Mouse (Mus musculus) small intestine, adult 2 months (tissue): ENCODE data around the gene Rasl2-9. TPM values are rescaled to one million over a fixed set of nuclear protein-coding genes. Genes with fewer than 3 reads are reported as not detected.

ENCODE experiments used
- H3K27ac ChIP-seq: fragments of 200-500 bp; 2 replicates; pipeline ENCODE4 v1.5.1; 2012; ENCODE audit warnings: low read depth, low read length, control low read depth, inconsistent platforms; ENCODE audit not compliant: insufficient read depth
- H3K27me3 ChIP-seq: fragments of 200-500 bp; 2 replicates; pipeline ENCODE4 v1.6.1; 2012; ENCODE audit warnings: mild to moderate bottlenecking, moderate library complexity, low read length, inconsistent platforms; ENCODE audit not compliant: control insufficient read depth, insufficient read depth
- H3K36me3 ChIP-seq: fragments of 200-500 bp; 2 replicates; pipeline ENCODE4 v1.6.1; 2012; ENCODE audit warnings: mild to moderate bottlenecking, low read length, control low read depth, inconsistent platforms; ENCODE audit not compliant: control insufficient read depth, insufficient read depth
- H3K4me1 ChIP-seq: fragments of 200-500 bp; 2 replicates; pipeline ENCODE4 v1.6.1; 2012; ENCODE audit warnings: low read length, inconsistent platforms, mixed read lengths; ENCODE audit not compliant: control insufficient read depth, insufficient read depth, insufficient read length
- H3K4me3 ChIP-seq: fragments of 200-500 bp; 2 replicates; pipeline ENCODE4 v1.5.1; 2012; ENCODE audit warnings: low read depth, mild to moderate bottlenecking, control low read depth, inconsistent platforms, low read length, moderate library complexity
- CTCF ChIP-seq: fragments of 200-500 bp; IDR thresholded peaks from 2 replicates; pipeline ENCODE4 v1.5.1; 2012; ENCODE audit warnings: low read depth, mild to moderate bottlenecking, control low read depth, inconsistent platforms, low read length, moderate library complexity, mixed read lengths; ENCODE audit not compliant: insufficient replicate concordance, insufficient read length; ENCODE audit errors: extremely low read depth
- POLR2A ChIP-seq: fragments of 200-500 bp; IDR thresholded peaks from 2 replicates; pipeline ENCODE4 v1.6.1; 2012; ENCODE audit warnings: low read depth, mild to moderate bottlenecking, control low read depth, inconsistent platforms, low read length, moderate library complexity
- WGBS: fragments of 180-500 bp; shearing (Covaris S2); methylation state at CpG from one replicate; pipeline ENCODE4 v1.1.7; 2018; 5-methylcytosine and 5-hydroxymethylcytosine counted together
- polyA plus RNA-seq: library from polyadenylated mRNA; depleted of rRNA; stranded (reverse); fragments of >200 nt; gene quantifications from 2 replicates; pipeline ENCODE4 v1.2.3, GENCODE M21; 2012

Gene Rasl2-9
- polyA plus RNA-seq, 1 experiment, result 0.43 TPM

- H3K4me1 ChIP-seq, result peaks cover 7% of the 10 kb centered on the region; the same call in 1 of the 2 replicates
- H3K27ac ChIP-seq, result peak overlapping the region; percentile 74
- TF ChIP-seq POLR2A (no peak), CTCF (no peak)
- no peaks in the 10 kb centered on the region for H3K27me3 ChIP-seq
- WGBS, result 72% methylated on average over 2 of the region's 2 CpGs
- H3K36me3 ChIP-seq, result peaks cover 14% of the 10 kb centered on the region
- no peak overlapping the region for H3K4me3 ChIP-seq
These were observed 23.2 kb downstream of the Rasl2-9 start for GRCm38 (mm10) chr7:5102564-5102963.

- WGBS, result 71% methylated on average over 10 of the region's 10 CpGs
- no peak for TF ChIP-seq POLR2A
- no peak for TF ChIP-seq CTCF
These were observed 24.6 kb downstream of the Rasl2-9 start for GRCm38 (mm10) chr7:5101066-5101663.

GRCm38 (mm10) chr7:5099796-5100195 is 26.0 kb downstream of the Rasl2-9 start:
- H3K4me1 ChIP-seq, result peaks cover 7% of the 10 kb centered on the region
- no peak overlapping the region for H3K27ac ChIP-seq
- 29% methylated on average over 3 of the region's 3 CpGs for WGBS
- no peak for TF ChIP-seq CTCF
- no peak for TF ChIP-seq POLR2A
- H3K4me3 ChIP-seq, result no peak overlapping the region
- no peaks in the 10 kb centered on the region for H3K27me3 ChIP-seq
- peaks cover 41% of the 10 kb centered on the region for H3K36me3 ChIP-seq

More at GRCm38 (mm10) chr7:5101066-5101663, 24.6 kb downstream of the Rasl2-9 start:
- peaks cover 28% of the 10 kb centered on the region for H3K36me3 ChIP-seq
- H3K27ac ChIP-seq, result no peak overlapping the region; the same call in 1 of the 2 replicates
- peaks cover 7% of the 10 kb centered on the region for H3K4me1 ChIP-seq
- H3K4me3 ChIP-seq, result peak overlapping the region; percentile 3; the same call in 1 of the 2 replicates
- H3K27me3 ChIP-seq, result no peaks in the 10 kb centered on the region

GRCm38 (mm10) chr7:5098769-5099168 is 27.0 kb downstream of the Rasl2-9 start:
- peaks cover 7% of the 10 kb centered on the region for H3K4me1 ChIP-seq
- H3K27me3 ChIP-seq, result no peaks in the 10 kb centered on the region
- H3K36me3 ChIP-seq, result peaks cover 51% of the 10 kb centered on the region
- H3K27ac ChIP-seq, result no peak overlapping the region
- 91% methylated on average over 5 of the region's 5 CpGs for WGBS
- TF ChIP-seq CTCF (no peak), POLR2A (no peak)
- no peak overlapping the region for H3K4me3 ChIP-seq

- Histone ChIP-seq H3K4me3 (no peak overlapping the region), H3K4me1 (peaks cover 26% of the 10 kb centered on the region), H3K27me3 (no peaks in the 10 kb centered on the region), H3K27ac (peak overlapping the region; percentile 14; the same call in 1 of the 2 replicates), H3K36me3 (peaks cover 82% of the 10 kb centered on the region)
- no peak for TF ChIP-seq CTCF
- no peak for TF ChIP-seq POLR2A
- 78% methylated on average over 21 of the region's 21 CpGs for WGBS
These were observed 32.8 kb downstream of the Rasl2-9 start for GRCm38 (mm10) chr7:5092831-5093510.

- peak overlapping the region; percentile 14; the same call in 1 of the 2 replicates for H3K27ac ChIP-seq
- 64% methylated on average over 6 of the region's 6 CpGs for WGBS
- peaks cover 29% of the 10 kb centered on the region for H3K4me1 ChIP-seq
- H3K4me3 ChIP-seq, result no peak overlapping the region
- H3K27me3 ChIP-seq, result no peaks in the 10 kb centered on the region
- peaks cover 77% of the 10 kb centered on the region for H3K36me3 ChIP-seq
- no peak for TF ChIP-seq POLR2A
- TF ChIP-seq CTCF, result no peak
These were observed 33.4 kb downstream of the Rasl2-9 start for GRCm38 (mm10) chr7:5092381-5092780.

- WGBS, result 84% methylated on average over 15 of the region's 15 CpGs
These were observed 34.6 kb downstream of the Rasl2-9 start for GRCm38 (mm10) chr7:5091008-5091728.

More at GRCm38 (mm10) chr7:5091008-5091728, 34.6 kb downstream of the Rasl2-9 start:
- no peaks in the 10 kb centered on the region for H3K27me3 ChIP-seq
- no peak overlapping the region for H3K27ac ChIP-seq
- no peak overlapping the region for H3K4me3 ChIP-seq
- H3K36me3 ChIP-seq, result peaks cover 72% of the 10 kb centered on the region
- no peak for TF ChIP-seq POLR2A
- H3K4me1 ChIP-seq, result peaks cover 37% of the 10 kb centered on the region
